Mouse (Mus musculus) forebrain, postnatal 0 days (tissue): ENCODE measurements around the gene Mcf2l. TPM values are rescaled to one million over a fixed set of nuclear protein-coding genes. Genes with fewer than 3 reads are reported as not detected.
A peak's percentile ranks its signal among the peaks of the same experiment; 100 is the strongest.

Source experiments
- ATAC-seq: fragments of 200-750 bp; cut with Nextera tagmentation; 2 replicates; pipeline ENCODE4 v1.8.0; 2017; ENCODE audit warnings: mild to moderate bottlenecking, moderate library complexity
- DNase-seq: peaks from one replicate; pipeline ENCODE4 v3.0.0-alpha.2; 2015
- H3K27ac ChIP-seq: fragments of 300-500 bp; sonication (generic); 2 replicates; pipeline ENCODE4 v1.5.1; 2014; ENCODE audit warnings: low read depth, mild to moderate bottlenecking, antibody characterized with exemption, low read length, moderate library complexity, mixed read lengths
- H3K27me3 ChIP-seq: fragments of 300-500 bp; sonication (generic); 2 replicates; pipeline ENCODE4 v1.6.1; 2014; ENCODE audit warnings: mild to moderate bottlenecking, low read length, mixed read lengths; ENCODE audit not compliant: insufficient read depth
- H3K36me3 ChIP-seq: fragments of 300-500 bp; sonication (generic); 2 replicates; pipeline ENCODE4 v1.6.1; 2014; ENCODE audit warnings: mild to moderate bottlenecking, moderate library complexity; ENCODE audit not compliant: insufficient read depth
- H3K4me1 ChIP-seq: fragments of 300-500 bp; sonication (generic); 2 replicates; pipeline ENCODE4 v1.6.1; 2014; ENCODE audit warnings: antibody characterized with exemption; ENCODE audit not compliant: insufficient read depth
- H3K4me2 ChIP-seq: fragments of 300-500 bp; sonication (generic); 2 replicates; pipeline ENCODE4 v1.6.1; 2014; ENCODE audit warnings: low read depth, mild to moderate bottlenecking, moderate library complexity
- H3K4me3 ChIP-seq: fragments of 300-500 bp; sonication (generic); 2 replicates; pipeline ENCODE4 v1.5.1; 2014; ENCODE audit warnings: low read depth, low read length, mixed read lengths
- H3K9ac ChIP-seq: fragments of 300-500 bp; sonication (generic); 2 replicates; pipeline ENCODE4 v1.6.1; 2014; ENCODE audit warnings: mild to moderate bottlenecking
- H3K9me3 ChIP-seq: fragments of 300-500 bp; sonication (generic); 2 replicates; pipeline ENCODE4 v1.6.1; 2016; ENCODE audit warnings: low read length
- CTCF ChIP-seq: sonication (generic); IDR thresholded peaks from 2 replicates; pipeline ENCODE4 v1.5.1; 2016; ENCODE audit warnings: antibody characterized with exemption, control low read depth, low read depth
- WGBS: fragments of 180-500 bp; shearing (Covaris S2); extraction: QIAGEN DNeasy Blood & Tissue Kit; methylation state at CpG from one replicate; pipeline ENCODE4 v1.1.7; 2014; 5-methylcytosine and 5-hydroxymethylcytosine counted together
- polyA plus RNA-seq: library from polyadenylated mRNA; unstranded; fragments of >200 nt; fragmentation: Nextera tagmentation; extraction: Ambion mirVana; gene quantifications from 2 replicates; pipeline ENCODE4 v1.2.1, GENCODE M21; 2015
- total RNA-seq: library from RNA; depleted of rRNA; stranded (reverse); fragments of >200 nt; gene quantifications from 2 replicates; pipeline ENCODE4 v1.2.3, GENCODE M21; 2014

Mcf2l gene
- total and polyA plus RNA-seq, 2 experiments from 2014 or later, result 118 to 371 TPM

- H3K4me3 ChIP-seq, result no peak overlapping the region
- ATAC-seq, result peak; percentile 94
- WGBS, result 65% methylated on average over 7 of the region's 7 CpGs
- peak; percentile 72 for DNase-seq
- 0 out of 2 replicates have a peak, but pooled peaks cover 4% of the 10 kb centered on the region for H3K4me1 ChIP-seq
- no peaks in the 10 kb centered on the region for H3K27me3 ChIP-seq
- H3K4me2 ChIP-seq, result no peak overlapping the region
- H3K27ac ChIP-seq, result peak overlapping the region; percentile 62
- TF ChIP-seq CTCF, result no peak
- H3K9ac ChIP-seq, result no peak overlapping the region
- H3K9me3 ChIP-seq, result no peaks in the 10 kb centered on the region
- H3K36me3 ChIP-seq, result peaks cover 81% of the 10 kb centered on the region
These were observed 41.7 kb upstream of the Mcf2l start for GRCm38 (mm10) chr8:12831659-12832589.

DNA sequence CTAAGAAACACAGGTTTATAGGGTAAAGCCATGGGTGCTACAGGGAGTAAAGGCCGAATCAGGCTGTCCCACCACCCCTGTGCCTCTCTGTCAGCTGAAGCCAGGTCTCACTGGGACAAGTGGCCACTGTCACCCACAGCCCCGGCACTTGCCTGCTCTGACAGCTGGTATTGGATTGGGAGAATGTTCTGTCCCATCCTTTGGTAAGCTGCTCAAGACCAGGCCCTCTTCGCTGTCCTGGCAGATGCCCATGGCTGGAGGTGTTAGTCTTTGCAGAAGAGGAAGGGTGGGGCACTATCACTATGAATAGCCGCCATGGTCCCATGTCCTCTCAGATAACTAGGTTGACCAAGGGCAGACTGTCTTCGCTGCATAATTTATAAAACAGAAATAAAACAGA, 40.0 kb upstream of the Mcf2l start:
- Histone ChIP-seq H3K27me3 (no peaks in the 10 kb centered on the region), H3K27ac (no peak overlapping the region), H3K4me1 (0 out of 2 replicates have a peak, but pooled peaks cover 4% of the 10 kb centered on the region), H3K9me3 (no peaks in the 10 kb centered on the region), H3K4me2 (no peak overlapping the region), H3K4me3 (no peak overlapping the region), H3K36me3 (peaks cover 75% of the 10 kb centered on the region), H3K9ac (no peak overlapping the region)
- DNase-seq (no peak), ATAC-seq (no peak)
- no peak for TF ChIP-seq CTCF
- 96% methylated on average over 5 of the region's 5 CpGs for WGBS

DNA sequence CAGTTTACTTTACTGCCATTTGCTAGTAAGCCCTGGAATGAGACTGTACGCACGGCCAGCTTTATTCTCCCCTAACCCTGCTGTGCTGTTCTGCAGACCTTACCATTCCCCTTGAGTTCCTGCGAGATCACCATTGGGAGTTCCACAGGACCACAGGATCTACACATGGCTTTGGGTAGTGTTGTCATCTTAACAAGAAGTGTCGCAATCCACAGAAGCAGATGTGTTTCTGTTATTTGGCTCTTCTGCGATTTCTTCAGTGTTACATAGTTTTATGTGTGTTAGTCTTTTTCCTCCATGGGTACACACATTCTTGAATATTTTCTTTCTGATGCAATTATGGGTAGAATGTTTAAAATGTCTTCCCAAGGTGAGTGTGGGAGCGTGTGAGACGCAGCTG, 32.8 kb upstream of the Mcf2l start:
- Histone ChIP-seq H3K9ac (no peak overlapping the region), H3K36me3 (peaks cover 72% of the 10 kb centered on the region), H3K4me1 (no peaks in the 10 kb centered on the region), H3K4me3 (no peak overlapping the region), H3K27me3 (no peaks in the 10 kb centered on the region), H3K27ac (no peak overlapping the region), H3K9me3 (no peaks in the 10 kb centered on the region), H3K4me2 (no peak overlapping the region)
- no peak for ATAC-seq
- DNase-seq, result no peak
- no peak for TF ChIP-seq CTCF
- WGBS, result 92% methylated on average over 7 of the region's 7 CpGs

DNA sequence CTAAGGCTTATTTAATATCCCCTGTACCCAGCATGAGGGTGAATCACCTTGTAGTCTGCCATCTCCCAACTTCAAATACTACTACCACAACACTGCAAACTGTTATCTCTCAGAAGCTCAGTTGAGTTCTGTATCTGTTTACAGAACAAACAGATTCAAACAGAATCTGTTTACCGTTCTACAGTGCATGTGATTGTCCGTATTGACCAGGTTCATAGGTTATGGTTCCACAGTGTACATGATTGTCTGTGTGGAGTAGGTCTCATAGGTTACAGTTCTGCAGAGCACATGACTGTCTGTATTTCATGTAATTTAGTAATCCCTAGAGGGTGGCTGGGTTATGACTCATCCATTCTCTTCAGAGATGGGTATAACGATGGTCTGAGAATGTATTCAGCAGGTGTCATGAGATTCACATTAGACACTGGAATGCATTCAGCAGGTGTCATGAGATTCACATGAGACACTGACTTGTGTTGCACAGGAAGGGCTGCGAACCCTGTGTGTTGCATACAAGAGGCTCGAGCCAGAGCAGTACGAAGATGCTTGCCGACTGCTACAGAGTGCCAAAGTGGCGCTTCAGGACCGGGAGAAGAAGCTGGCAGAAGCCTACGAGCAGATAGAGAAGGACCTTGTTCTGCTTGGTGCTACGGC, 31.1 kb upstream of the Mcf2l start:
- no peak for ATAC-seq
- Histone ChIP-seq H3K36me3 (peaks cover 73% of the 10 kb centered on the region), H3K9ac (no peak overlapping the region), H3K4me1 (no peaks in the 10 kb centered on the region), H3K27ac (no peak overlapping the region), H3K4me3 (no peak overlapping the region), H3K27me3 (no peaks in the 10 kb centered on the region), H3K9me3 (no peaks in the 10 kb centered on the region), H3K4me2 (no peak overlapping the region)
- 95% methylated on average over 11 of the region's 11 CpGs for WGBS
- no peak for DNase-seq
- no peak for TF ChIP-seq CTCF

DNA sequence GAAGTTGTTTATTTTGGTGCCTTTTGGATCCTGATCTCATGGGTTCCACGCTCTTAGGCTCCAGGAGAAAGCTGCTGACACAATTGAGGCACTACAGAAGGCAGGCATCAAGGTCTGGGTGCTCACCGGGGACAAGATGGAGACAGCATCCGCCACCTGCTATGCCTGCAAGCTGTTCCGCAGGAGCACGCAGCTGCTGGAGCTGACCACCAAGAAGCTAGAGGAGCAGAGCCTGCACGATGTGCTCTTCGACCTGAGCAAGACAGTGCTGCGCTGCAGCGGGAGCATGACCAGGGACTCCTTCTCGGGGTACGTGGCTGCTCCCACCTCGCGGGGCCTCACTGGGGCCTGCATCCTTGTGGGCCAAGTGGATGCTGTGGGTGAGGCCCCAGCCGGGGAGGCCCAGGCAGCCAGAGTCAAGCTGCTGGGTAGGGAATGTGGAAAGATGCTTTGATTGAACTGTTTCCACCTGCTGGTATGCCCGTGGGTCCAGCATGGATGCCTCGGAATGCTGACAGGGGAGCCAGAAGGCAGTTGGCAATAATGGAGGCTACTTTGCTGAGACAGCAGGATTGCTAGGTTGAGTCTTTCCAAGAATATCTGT, 29.2 kb upstream of the Mcf2l start:
- WGBS, result 94% methylated on average over 16 of the region's 16 CpGs
- Histone ChIP-seq H3K27ac (no peak overlapping the region), H3K36me3 (peaks cover 77% of the 10 kb centered on the region), H3K27me3 (no peaks in the 10 kb centered on the region), H3K9ac (no peak overlapping the region), H3K9me3 (no peaks in the 10 kb centered on the region), H3K4me2 (no peak overlapping the region), H3K4me3 (no peak overlapping the region), H3K4me1 (no peaks in the 10 kb centered on the region)
- ATAC-seq (no peak), DNase-seq (no peak)
- no peak for TF ChIP-seq CTCF

GRCm38 (mm10) chr8:12846447-12846846, 27.2 kb upstream of the Mcf2l start:
- Histone ChIP-seq H3K4me1 (no peaks in the 10 kb centered on the region), H3K27me3 (no peaks in the 10 kb centered on the region), H3K4me2 (no peak overlapping the region), H3K4me3 (no peak overlapping the region), H3K36me3 (peaks cover 89% of the 10 kb centered on the region), H3K9me3 (no peaks in the 10 kb centered on the region), H3K9ac (no peak overlapping the region), H3K27ac (no peak overlapping the region)
- 91% methylated on average over 6 of the region's 6 CpGs for WGBS
- no peak for DNase-seq
- no peak for TF ChIP-seq CTCF
- no peak for ATAC-seq

DNA sequence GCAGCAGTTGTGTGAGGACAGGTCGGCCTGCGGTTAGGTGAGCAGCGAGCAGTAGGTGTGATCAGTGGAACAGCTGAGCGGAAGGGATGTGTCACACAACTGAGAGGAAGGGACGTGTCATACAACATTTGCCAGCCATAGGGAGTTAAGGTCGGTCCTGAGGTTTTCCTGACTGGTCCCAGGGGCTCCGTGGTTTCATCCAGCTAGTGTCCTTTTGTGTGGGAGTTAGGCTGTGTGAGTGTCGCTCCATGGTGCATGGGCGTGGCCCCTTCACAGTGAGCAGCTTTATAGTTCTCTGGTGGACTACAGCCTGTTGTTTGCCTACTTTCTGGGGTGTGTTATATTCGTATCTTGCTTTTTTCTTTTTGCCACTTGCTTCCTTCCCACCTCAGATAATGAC, 22.4 kb upstream of the Mcf2l start:
- no peaks in the 10 kb centered on the region for H3K4me1 ChIP-seq
- H3K27me3 ChIP-seq, result no peaks in the 10 kb centered on the region
- no peak for TF ChIP-seq CTCF
- DNase-seq, result no peak
- H3K27ac ChIP-seq, result no peak overlapping the region
- H3K4me2 ChIP-seq, result no peak overlapping the region
- no peak for ATAC-seq
- 91% methylated on average over 10 of the region's 10 CpGs for WGBS
- no peak overlapping the region for H3K4me3 ChIP-seq
- peaks cover 68% of the 10 kb centered on the region for H3K36me3 ChIP-seq
- H3K9ac ChIP-seq, result no peak overlapping the region
- H3K9me3 ChIP-seq, result no peaks in the 10 kb centered on the region
